In genomic region chr9:62979461-62980161, GRCm38 (mm10) we compare ENCODE assay signal across 8 mouse cellular contexts. TPM values are rescaled to one million over a fixed set of nuclear protein-coding genes. Genes with fewer than 3 reads are reported as not detected.
A peak's percentile ranks its signal among the peaks of the same experiment; 100 is the strongest.
DNase-seq lines count a peak whose midpoint lies in the region; ATAC-seq and TF ChIP-seq lines count a peak whose summit lies in the region.

No protein-coding gene starts in this region.

- peak overlapping the region; percentile 61 for H3K4me2 ChIP-seq in forebrain, postnatal 0 days (ENCODE audit: low read depth)
- peak overlapping the region; percentile 94 for H3K4me2 ChIP-seq in liver, postnatal 0 days (ENCODE audit: low read depth, low read length)

- peak overlapping the region; percentile 97 for H3K4me3 ChIP-seq in forebrain, postnatal 0 days (ENCODE audit: low read depth, low read length)
- peak overlapping the region; percentile 91 for H3K4me3 ChIP-seq in liver, postnatal 0 days (ENCODE audit: low read depth, low read length)

- DNase-seq in frontal cortex, postnatal 25 days (ENCODE audit: low spot score in 2 of 2): no peak
- DNase-seq in right cerebral cortex, adult 2 months (ENCODE audit: low spot score in 2 of 2): peak; percentile 14 to 30
- no peak for DNase-seq in right cerebral cortex, postnatal 25 days
- DNase-seq in forebrain, postnatal 0 days: peak; percentile 45
- no peak for DNase-seq in liver, postnatal 0 days
- DNase-seq in adrenal gland, postnatal 14 days: no peak
- DNase-seq in cerebellum, adult 11-12 months: no peak

- H3K27ac ChIP-seq in forebrain, postnatal 0 days (ENCODE audit: low read depth, low read length): peak overlapping the region; percentile 90; the same call in 1 of the 2 replicates
- peak overlapping the region; percentile 96 for H3K27ac ChIP-seq in liver, postnatal 0 days (ENCODE audit: low read depth)

- peak overlapping the region; percentile 79 for H3K9ac ChIP-seq in forebrain, postnatal 0 days
- H3K9ac ChIP-seq in liver, postnatal 0 days (replicated peaks): peak overlapping the region; percentile 97

- H3K36me3 ChIP-seq in forebrain, postnatal 0 days (ENCODE audit: insufficient read depth): no peaks in the 10 kb centered on the region
- H3K36me3 ChIP-seq in liver, postnatal 0 days (replicated peaks; ENCODE audit: insufficient read depth, low read length): no peaks in the 10 kb centered on the region

- no peak for TF ChIP-seq CTCF in forebrain, postnatal 0 days (IDR thresholded peaks at IDR 0.05; ENCODE audit: low read depth)
- TF ChIP-seq CTCF in liver, postnatal 0 days (IDR thresholded peaks at IDR 0.05; ENCODE audit: low read depth): no peak

- ATAC-seq in frontal cortex, adult (ENCODE audit: low TSS enrichment): peak; percentile 10; the same call in 1 of the 2 replicates
- ATAC-seq in forebrain, postnatal 0 days: 0 out of 2 replicates have a peak, but pooled peaks have one; percentile 0
- ATAC-seq in liver, postnatal 0 days: no peak

- no peaks in the 10 kb centered on the region for H3K4me1 ChIP-seq in forebrain, postnatal 0 days (ENCODE audit: insufficient read depth)
- H3K4me1 ChIP-seq in liver, postnatal 0 days (ENCODE audit: insufficient read depth): peaks cover 11% of the 10 kb centered on the region

- TF ChIP-seq EP300 in liver, postnatal 0 days (IDR thresholded peaks at IDR 0.05; ENCODE audit: low read depth): no peak

- WGBS in forebrain, postnatal 0 days: 1% methylated on average over 17 of the region's 17 CpGs
- 3% methylated on average over 17 of the region's 17 CpGs for WGBS in liver, postnatal 0 days (ENCODE audit: insufficient replicate concordance)

- H3K27me3 ChIP-seq in forebrain, postnatal 0 days (ENCODE audit: insufficient read depth, low read length): no peaks in the 10 kb centered on the region
- no peaks in the 10 kb centered on the region for H3K27me3 ChIP-seq in liver, postnatal 0 days (ENCODE audit: insufficient read depth, low read length)

- no peaks in the 10 kb centered on the region for H3K9me3 ChIP-seq in forebrain, postnatal 0 days (ENCODE audit: low read length)
- H3K9me3 ChIP-seq in liver, postnatal 0 days (ENCODE audit: low read length): no peaks in the 10 kb centered on the region

RNA-seq across cellular contexts. Expression of gene Pias1, which starts 8.1 kb away (rescaled TPM):
- 21.2 and 36.2 TPM in 2 replicates for total RNA-seq in forebrain, postnatal 0 days (2014; rRNA removed)
- 35.2 and 50.2 TPM in 2 replicates for polyA plus RNA-seq in forebrain, postnatal 0 days (2015; fragmentation: Nextera tagmentation; extraction: Ambion mirVana)
- 19.5 and 20.9 TPM in 2 replicates for polyA plus RNA-seq in liver, postnatal 0 days (2015; fragmentation: Nextera tagmentation; extraction: Ambion mirVana)
- 26.0 and 33.5 TPM in 2 replicates for total RNA-seq in adrenal gland, postnatal 14 days (2021)

Comparison
In these comparisons a context has a peak if more than half of its experiments do, and no peak if none do; other contexts are left out.
1. DNase-seq: peak in right cerebral cortex, adult 2 months (2 of 2) and forebrain, postnatal 0 days (single experiment); none in frontal cortex, postnatal 25 days (0 of 2), right cerebral cortex, postnatal 25 days (single experiment), liver, postnatal 0 days (single experiment), adrenal gland, postnatal 14 days (single experiment) and cerebellum, adult 11-12 months (single experiment).